Mouse (Mus musculus): ENCODE data around the gene 6330409D20Rik.
A peak's percentile ranks its signal among the peaks of the same experiment; 100 is the strongest.

- no peak for TF ChIP-seq CTCF (IDR thresholded peaks at IDR 0.05; ENCODE audit: borderline replicate concordance, insufficient read depth, low read depth, low read length)
- TF ChIP-seq POLR2A (IDR thresholded peaks at IDR 0.05; ENCODE audit: borderline replicate concordance, insufficient read depth, low read length) = peak; percentile 84
Measured at GRCm38 (mm10) chr2:32742173-32742531, 1.3 kb upstream of the 6330409D20Rik start.

All from cerebellum, adult 2 months (tissue).